Mouse (Mus musculus): ENCODE results near the gene Nrxn3. TPM values are rescaled to one million over a fixed set of nuclear protein-coding genes. Genes with fewer than 3 reads are reported as not detected.

Nrxn3 gene
- total RNA-seq, 2 experiments from 2014 or later: 0.92 to 1.4 TPM

DNA sequence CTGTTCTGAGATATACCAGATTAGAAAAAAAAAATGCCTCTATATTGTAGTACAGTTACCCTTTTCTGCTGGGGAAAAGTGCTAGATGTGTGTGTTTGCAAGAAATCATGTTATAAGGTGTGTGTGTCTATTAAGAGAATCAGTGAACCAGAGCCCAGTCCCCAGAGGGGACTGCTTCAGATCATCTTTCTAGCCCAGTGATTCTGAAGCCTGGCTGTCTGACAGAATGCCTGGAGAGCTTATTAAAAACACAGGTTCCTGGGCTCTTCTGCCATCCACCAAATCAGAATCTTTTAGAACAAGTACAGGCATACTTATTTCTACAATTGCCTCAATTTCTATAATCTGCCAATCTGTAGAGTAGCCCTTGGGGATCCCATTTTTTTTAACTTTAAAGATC is 349.8 kb downstream of the Nrxn3 start:
- no peak for DNase-seq

DNA sequence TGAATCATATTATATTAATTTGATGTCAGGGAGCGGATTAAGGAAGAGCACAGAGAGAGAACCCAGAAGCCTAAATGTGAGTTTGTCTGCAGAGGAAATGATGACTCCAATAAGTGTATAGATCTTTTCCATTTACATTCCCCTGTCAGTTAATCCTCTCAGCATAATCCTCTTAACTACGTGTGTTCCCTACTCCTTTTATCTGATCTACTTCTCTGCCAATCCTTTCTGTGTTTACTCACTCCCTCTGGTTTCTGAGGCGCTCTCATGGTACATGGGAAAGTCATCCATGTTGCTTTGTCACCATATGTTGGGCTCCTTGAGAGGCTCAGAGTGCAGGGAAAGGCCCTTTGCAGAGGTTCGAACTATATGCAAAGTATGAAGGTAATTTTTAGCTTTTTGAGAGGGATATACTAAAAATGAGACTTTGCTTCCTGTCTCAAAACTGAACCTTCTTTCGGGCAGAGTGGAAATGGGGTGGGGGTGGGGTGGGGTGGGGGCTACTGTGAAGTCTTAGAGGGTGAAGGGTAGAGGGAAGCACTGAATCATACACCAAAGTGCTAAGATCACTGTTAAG is 350.6 kb downstream of the Nrxn3 start:
- DNase-seq: no peak

DNA sequence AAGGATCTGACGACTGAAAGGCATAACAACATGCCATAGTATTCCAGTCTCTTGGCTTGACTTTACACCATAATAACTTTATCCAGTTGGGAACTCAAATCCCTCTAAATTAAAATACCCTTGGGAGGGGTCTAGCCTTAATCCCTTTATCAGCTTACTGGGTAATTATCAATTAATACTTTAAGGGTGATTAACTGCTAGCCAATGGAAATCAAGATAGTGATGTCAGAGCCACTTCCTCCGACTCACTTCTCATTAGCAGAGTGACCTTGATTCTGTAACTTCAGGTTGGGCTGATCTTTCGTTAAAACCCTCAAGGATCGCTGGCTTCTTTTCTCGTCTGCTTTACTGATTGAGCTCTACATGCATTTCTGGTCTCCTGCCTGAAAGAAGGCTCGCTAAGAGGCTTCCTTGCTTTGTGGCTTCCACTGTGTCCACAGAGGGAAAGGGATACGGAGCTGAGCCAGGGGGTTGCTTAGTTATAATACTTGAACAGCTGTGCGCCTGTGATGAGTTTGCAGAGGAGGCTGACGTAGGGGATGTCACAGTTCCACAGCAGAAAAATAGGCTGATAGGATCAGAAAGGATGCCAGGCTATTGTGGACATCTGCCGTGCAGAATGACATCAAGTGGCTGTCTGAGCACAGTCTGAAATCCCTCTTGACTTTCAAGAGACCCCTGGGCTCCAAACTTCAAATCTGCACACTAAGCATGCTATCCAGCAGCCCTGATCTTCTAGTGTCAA is 352.0 kb downstream of the Nrxn3 start:
- DNase-seq: peak; percentile 2

DNA sequence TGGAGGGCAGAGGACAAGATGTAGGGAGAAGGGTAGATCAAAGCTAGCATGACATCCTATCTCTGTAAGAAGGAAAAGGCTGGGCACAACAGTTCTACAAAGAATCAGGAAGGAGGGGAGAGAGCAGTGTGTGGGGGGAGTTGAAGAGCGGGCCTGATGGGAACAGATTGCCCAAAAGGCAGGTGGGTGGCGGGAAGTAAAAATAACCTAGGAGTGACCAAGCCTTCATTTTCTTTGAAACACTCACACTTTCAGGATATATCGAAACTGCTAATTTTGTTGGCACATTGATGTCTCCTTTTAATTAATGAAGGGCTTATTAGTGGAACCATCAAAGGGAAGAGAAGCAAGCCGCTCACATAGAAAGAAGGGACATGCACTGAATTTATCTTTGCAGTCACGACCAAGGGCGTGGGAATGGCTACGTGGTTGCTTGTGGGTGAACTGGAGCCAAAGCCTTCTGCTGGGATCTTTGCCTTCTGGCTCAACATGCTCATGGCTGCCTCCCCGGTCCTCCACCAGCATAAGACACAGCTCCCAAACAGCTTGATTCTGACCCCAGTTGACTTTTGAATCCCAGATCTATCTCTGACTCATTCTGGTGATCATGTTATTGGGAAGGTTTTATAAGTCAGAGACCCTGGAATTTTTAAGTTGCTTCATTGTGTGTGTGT is 371.3 kb downstream of the Nrxn3 start:
- no peak for DNase-seq

DNA sequence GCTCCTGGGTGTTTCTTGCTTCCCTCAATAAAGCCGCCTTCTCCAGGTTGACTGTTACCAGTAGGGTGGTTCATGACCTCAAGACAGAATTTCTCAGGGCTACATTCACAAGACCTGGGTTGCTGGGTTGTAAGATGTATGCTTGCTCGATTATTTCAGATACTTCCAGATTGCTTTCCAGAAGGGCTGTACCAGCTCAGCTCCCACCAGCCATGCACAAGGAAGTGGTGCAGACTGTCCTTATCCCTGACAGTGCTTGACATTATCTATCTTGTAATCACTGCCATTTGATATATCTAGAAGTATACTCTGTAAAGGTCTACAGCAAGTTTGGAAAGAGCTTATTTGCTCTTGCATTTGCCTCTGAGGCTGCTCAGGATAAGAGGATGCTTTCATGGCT is 374.9 kb downstream of the Nrxn3 start:
- DNase-seq: no peak

DNA sequence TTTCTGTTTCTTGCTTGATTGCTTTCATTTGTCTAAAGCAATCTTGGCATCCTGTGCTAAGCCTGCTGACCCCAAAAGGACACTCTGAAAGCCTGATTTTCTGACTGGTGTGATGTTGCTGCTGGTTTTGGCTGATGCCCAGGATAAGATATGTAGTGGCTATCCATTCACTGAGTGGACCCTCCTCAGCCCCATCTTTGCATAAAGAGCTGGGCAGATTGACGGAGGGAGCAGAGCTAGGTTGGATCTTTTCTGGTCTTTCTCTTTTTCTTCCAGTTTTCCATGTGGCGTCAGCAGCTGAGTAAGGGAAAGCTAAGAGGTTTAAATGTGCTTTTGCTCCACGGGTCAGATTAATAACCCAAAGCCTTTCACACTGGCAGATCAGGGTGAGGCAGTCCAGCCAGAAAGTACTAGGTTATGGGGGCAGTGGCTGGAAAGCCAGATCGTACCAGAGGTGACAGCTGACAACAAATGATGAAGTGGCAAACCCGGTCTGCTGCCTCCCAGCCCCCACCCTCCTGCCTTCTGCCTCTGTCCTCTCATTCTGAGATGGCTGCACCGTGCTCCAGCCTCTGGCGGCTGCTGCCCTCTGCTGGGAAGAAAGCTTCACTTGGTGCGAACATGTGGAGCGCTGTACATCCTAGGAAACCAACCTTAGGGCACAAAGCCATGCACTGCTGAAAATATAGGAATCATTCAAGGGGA is 383.5 kb downstream of the Nrxn3 start:
- peak; percentile 43 for DNase-seq

DNA sequence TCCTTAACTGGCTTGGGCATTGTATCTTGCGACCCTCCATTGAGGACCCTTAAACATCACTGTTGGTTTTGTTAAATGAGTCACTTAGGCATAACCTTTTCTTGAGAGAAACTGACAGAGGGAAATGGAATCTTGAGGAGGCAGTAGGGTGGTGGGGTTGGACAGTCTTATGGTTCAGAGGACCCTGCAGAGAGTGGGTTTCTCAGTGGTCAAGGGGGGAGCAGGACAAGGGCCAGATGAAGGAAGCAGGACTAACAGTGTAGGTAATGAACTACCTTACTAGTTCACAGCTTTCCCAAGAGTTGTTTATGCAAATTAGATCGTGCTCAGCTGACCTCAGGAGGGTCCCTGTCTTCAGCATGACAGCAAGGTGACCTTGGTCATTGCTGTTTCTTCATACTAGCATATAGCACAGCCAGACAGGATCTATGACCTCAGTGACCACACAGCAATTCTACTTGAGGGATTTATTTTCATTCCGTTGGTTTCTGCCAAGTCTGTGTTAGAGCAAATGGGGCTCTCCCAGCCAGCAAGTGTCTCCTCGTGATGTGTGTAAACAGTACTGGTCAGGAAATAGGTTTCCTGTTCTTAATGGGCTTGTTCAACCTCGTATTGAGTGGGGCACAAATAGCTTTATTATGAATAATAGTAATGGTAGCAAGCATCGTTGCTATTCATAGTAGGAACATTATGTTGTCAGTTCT is 384.4 kb downstream of the Nrxn3 start:
- DNase-seq: no peak

DNA sequence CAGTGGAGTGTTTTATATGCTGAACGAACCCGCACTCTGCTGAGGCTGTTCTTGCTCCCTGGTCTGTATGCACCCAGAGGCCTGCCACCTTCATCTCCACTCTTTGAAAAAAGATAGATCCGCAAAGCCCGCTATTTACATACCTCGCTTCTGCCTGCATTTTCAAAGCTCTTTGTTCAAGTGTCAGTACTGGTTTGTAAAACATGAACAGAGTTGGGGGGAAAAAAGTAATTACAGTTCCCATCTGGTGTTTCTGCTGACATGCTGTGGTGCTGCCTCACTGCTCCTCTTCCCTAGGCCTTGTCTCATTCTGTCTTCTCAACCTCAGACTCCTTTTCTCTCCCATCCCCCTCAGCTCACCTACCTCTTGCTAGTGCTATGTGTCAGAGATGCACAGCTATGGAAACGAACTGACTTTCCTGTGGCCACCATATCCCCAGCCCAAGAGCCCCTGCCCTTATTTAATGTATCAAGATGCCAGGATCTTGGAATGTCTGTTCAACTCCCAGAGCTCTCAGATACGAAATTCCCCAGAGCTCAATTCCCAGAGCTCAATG is 387.2 kb downstream of the Nrxn3 start:
- DNase-seq: no peak

DNA sequence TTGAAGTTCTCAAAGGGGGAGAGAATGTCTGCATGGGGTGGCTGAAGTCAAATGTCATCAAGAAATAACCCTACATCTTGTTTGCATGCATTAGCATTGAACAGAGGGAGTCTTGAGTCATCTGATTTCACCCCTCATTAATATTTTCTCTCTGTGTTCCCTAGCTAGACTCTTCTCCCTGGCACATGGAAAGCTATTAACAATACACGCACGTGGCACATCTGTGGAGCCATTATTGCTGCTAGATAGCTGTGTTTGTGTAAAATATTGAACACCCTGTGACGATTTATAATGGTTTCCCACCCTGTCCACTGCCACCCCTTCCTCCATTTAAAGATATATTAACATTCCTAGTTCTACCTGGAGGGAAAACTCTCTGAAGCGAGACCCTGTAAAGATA is 405.9 kb downstream of the Nrxn3 start:
- no peak for DNase-seq

DNA sequence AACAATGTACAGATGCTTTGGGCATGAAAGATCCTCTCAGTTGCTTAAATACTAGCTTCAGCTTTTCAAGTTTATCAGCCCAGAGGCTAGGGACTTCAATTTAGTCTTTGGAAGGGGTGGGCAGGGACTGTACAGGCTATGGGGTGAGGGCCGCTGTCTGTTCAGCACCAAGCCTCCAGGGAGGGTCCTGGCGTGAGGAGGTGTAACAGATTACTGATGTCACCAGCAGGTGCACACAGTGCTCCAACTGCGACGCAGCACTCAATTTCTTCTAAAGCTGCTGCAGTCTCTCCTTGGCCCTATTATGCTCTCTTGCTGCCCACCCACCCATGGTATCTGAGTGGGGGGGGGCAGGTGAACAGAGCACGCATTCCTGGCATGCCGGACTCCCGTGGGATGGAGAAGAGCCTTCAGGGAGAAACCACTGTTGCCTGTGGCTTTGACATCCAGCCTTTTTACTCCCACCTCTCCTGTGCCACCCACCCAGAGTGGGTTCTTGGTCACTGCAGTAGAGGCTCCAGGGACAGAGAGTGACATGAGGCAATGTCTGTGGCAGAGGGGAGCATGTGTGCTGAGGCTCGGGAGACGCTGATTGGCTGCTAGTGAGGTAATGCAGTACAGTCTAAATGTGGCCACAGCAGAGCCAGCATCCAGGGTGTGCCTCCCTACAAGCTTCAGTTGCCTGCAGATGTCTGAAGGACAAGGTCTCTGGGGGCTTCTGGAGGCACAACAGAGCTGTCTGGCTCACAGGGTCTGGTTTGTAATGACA is 406.6 kb downstream of the Nrxn3 start:
- DNase-seq: no peak

DNA sequence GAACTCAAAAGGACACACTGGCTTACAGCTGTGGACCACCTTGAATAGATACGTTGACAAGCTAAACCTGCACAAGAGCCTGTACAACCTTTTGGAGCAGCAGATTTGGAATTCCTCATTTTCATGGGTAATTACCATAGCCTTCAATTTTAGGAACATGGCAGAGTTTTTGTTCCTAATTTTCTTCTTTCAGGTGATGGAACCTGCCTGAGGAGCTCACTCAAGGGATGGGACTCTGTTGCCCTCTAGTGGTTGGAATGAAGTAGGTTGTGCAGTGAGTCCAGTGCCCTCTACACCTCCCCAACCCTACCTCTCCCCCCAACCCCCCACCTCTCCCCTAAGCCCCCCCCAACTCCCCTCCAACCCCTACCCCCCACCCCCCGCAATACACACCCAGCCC is 411.7 kb downstream of the Nrxn3 start:
- no peak for DNase-seq

DNA sequence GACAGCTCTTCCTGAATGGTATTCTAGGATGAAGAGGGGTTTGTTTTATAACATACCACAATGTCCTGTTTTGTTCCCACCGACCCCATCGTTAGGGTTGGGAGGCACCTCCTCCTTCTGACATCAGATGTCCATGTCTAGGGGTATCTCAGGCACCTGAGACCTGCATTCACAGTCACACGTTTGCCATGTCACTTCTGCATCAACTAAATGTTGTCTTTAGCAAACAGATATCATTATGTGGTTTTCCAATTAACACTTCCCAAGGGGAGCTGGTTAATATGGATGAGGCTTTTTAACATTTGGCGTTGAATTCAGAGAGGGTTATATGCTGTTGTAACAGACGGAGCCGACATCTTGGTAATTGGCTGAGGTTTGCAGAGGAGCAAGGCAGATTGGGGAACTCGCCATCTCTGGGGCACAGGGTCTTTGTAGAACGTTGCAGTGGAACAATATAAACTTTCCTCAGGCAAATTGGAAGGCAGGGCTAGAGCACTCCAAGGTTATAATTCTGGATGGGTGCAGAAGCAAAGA is 412.2 kb downstream of the Nrxn3 start:
- no peak for DNase-seq

DNA sequence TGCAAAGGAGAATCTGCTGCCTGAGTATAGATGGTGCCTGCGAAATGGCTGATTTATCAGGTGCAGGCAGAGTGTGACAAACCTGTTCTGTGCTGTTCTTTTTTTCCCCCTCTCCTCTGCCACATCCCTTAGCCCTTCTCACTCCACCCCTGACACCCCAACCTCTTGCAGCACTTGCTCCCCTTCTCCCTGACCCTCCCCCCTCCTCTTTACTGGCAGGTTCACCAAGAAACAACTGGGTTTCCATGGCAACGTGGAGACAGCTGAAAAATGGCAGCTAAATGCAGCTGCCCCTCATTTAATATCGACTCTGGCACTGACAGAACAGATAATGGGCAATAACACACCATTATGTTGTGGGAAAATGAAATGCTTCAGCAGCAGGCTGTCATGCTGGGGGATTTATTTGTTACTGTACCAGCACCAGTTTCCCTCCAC is 426.3 kb downstream of the Nrxn3 start:
- no peak for DNase-seq

DNA sequence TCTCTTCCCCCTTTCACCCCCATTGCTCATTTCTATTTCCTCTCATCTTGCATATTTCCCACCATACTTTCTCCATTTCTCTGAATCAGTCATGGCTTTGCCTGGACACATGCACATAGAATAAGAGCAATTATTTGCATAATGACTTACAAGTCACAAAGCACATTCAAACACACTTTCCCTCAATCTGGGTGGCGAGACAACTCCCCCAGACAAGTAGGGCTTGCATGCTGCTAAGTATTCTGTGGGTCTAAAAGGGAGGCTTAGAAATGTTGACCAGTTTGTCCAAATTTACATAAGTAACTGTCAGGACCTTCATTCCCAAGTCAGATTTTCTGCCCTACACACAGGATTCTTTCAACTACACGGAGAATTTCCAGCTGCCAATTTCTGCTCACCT is 426.8 kb downstream of the Nrxn3 start:
- no peak for DNase-seq

DNA sequence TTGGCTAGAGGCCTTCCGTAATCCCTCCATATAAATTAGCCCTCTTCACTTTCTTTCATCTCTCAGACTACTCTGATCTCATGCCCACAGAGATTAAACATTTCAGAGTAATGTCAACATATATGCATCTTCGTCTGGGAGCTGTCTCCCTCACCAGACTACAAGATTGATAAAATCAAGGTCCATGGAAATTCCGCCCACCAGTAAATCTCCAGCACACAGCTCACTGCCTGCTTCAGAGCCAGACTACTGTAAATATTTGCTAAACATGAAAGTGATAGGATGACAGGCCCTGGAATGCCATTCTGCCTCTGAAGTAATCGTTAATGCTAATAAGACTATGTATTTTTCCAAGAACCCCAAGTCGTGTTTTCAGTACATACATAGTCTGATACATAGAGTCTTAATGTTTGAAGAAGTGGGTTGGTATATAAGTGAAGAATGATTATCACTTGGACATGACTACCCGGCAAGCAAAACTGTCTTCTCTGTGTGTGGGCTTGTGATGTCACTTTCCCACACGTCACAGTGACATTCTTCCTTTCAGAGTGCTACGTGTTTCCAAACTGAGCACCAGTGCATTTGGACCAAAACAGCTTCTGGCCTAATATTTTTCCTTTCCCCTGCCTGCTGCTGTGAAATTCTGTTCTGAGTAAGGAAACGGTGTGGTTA is 433.5 kb downstream of the Nrxn3 start:
- DNase-seq: no peak

DNA sequence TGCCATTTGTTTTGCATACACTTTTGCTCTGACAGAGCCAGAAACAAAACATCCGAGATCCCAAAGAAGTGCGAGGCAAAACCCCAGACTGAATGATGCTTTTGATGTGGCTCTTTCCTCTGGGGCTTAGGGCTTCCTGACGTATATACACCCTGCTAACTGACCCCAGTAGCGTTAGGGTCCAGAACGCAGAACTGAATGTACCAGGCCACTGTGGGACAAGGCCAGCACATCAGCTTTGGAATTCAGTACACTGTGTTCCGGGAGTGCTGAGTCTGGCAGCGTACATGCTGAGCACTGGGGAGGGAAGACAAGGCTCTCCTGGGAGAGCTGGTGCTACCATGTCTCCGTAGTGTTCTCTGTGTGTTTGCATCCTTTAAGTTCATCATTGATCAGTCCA is 436.7 kb downstream of the Nrxn3 start:
- DNase-seq: no peak

DNA sequence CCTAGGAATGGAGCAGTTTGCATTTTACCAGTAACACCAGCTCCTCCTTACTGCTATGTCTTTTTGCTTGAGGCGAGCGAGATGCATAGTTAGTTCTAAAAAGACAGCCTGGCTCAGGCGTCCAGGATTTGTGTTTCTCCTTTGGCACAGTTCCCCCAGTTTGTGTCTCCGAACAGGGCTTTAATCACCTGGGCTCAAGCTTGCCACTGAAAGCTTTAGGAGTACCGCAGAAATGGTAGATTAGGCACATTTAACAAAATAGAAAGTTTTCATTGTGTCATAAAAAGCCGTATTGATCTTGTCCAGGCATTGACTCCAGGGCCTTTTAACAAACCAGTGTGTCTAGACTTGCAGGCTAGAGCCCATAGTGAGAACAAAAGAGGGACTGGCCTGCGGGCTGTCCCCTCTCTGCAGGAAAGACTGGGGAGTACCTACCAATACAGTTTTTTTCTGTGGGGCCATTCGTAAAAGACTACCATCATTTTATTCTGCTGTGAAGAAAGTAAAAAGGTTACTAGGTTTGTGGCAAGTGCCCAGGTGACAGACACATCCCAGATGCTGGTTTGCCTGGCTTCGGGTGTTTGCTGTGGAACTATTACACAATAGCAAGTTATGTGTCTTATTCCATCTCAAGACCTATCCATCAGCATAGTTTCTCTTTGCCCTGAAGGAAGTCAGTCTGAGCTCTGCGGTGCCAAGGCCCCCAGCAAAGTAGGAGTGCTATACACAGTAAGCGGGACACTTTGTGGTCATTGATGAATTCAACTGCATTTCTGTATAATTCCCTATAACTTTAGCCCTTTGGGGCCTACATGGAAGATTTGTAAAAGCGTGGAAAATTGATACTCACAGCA is 451.9 kb downstream of the Nrxn3 start:
- DNase-seq: no peak

DNA sequence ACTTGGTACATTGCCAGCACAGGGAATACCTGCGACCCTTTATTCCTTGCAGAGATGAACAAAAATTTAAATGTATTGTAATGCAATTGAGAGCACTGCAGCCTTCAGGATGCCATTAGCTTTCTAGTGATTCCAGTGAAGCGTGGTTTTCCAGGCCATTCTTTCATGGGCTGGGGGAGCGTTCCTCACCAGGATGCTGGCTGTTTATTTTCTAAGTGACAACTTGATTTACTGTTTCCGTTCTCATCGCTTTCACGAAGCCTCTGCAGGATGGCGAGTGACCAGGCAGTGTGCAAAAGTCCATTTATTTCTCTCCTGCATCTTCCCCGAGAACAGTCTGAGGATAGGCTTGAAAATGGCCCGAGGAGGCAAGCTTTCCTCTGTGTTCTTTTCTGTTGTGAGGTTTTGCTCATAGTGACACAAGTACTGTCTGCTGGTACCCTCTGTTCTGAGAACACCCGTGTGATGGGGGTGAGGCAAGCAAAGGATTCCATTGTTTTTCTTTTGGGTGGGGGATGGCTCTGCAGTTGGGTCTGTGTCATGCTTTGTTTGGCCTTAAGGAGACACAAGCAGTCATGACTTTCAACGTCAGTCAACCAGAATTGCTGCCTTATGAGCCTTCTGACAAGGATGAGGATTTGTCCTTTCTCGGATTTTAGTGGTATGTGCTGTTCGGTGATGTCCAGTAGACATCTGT is 457.4 kb downstream of the Nrxn3 start:
- no peak for DNase-seq

DNA sequence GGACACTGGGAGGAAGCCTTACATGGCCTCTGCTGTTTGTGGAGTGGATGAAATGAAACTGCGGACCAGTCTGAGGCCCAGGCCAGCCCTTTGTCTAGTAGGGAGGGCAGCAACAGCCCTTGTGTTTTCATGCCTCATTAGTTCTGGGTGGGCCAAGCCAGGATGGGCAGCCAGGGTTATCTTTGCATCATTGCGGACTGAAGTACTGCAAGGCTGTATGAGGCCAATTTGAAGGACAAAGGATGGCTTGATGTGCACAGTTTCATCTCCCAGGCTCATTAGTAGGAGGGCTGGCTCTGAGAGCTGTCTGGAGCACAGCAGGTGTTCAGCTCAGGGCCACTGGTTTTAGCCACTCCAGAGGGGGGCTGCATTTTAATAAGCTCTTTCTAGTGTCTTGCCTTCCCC is 458.5 kb downstream of the Nrxn3 start:
- no peak for DNase-seq

Measured in gastrocnemius, postnatal 10 days (tissue).